Mouse (Mus musculus): Measurements from ENCODE around the gene Msrb3. TPM values are rescaled to one million over a fixed set of nuclear protein-coding genes. Genes with fewer than 3 reads are reported as not detected.

Gene Msrb3
- polyA plus RNA-seq, 1 experiment from 2014 or later, result 9.9 TPM

DNA sequence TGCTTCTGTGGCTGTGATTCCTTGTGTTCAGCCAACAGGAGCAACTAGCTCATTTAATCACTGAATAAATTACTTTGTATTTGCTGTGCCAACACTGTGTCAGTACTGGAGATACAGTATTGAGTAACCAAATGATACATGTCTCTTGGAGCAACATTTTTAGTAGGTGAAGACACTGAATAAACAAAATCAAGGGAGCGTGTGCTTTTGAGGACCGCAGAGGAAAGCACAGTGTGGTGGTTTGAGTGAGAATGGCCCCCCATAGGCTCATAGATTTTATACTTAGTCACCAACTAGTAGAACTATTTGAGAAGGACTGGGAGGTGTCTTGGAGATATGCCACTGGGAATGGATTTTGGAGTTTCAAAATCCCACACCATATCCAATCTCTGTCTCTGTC, 164.5 kb downstream of the Msrb3 start:
- Histone ChIP-seq H3K4me1 (replicated peaks; ENCODE audit: insufficient read depth, low read length) (peaks cover 7% of the 10 kb centered on the region; the same call in 1 of the 2 replicates), H3K4me2 (ENCODE audit: low read length) (no peak overlapping the region), H3K4me3 (replicated peaks; ENCODE audit: low read depth, low read length) (no peak overlapping the region), H3K27me3 (ENCODE audit: insufficient read depth, low read length) (no peaks in the 10 kb centered on the region), H3K27ac (no peak overlapping the region), H3K36me3 (ENCODE audit: insufficient read depth, low read length) (no peaks in the 10 kb centered on the region), H3K9ac (ENCODE audit: low read depth, low read length) (no peak overlapping the region), H3K9me3 (replicated peaks; ENCODE audit: low read length) (no peaks in the 10 kb centered on the region)
- TF ChIP-seq CTCF (IDR thresholded peaks at IDR 0.05; ENCODE audit: low read depth), result no peak
- ATAC-seq (replicated peaks; ENCODE audit: low FRiP score, low read depth), result no peak
- WGBS, result 68% methylated on average over 2 of the region's 2 CpGs
- DNase-seq (ENCODE audit: low spot score), result no peak

Other genes starting within 250 kb of the Msrb3 start
- 3.4 and 4.0 TPM in 2 replicates for gene Lemd3, start 80.2 kb upstream of the Msrb3 start, polyA plus RNA-seq (2015; fragmentation: Nextera tagmentation; extraction: Ambion mirVana)
- gene Wif1, start 134.9 kb upstream of the Msrb3 start, polyA plus RNA-seq (2015; fragmentation: Nextera tagmentation; extraction: Ambion mirVana), result 2.1 and 2.3 TPM in 2 replicates